Mouse (Mus musculus) brain, embryonic 18.5 days (tissue): Measurements from ENCODE around the gene Tulp1.
A peak's percentile ranks its signal among the peaks of the same experiment; 100 is the strongest.
"Not testable (repeated sequence)": the region's sequence is repeated elsewhere in the genome, so short reads cannot be mapped to it uniquely, and the experiment has no call there.

ENCODE experiments used
- DNase-seq: peaks from one replicate; pipeline ENCODE4 v3.0.0-alpha.2; 2012; ENCODE audit warnings: low read depth, low spot score

Gene Tulp1

DNA sequence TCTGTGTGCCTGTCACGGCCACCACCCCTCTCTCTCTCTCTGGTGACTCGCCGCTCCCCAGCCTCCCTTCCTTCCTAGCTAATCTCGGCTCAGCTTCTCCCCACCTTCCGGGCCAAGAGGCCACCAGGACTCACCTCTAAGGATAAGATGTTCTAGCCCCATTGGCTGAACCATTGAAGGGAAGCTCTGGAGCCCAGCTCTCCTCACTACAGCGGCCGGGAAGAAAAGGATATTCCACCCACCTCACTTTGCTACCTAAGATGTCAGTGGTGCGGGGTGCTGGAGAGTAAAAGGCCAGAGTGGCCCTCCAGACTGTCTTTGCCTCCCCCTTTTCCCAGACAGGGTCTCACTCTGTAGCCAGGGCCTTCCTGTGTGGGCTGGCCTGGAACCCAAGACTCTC lies at the start of gene Tulp1:
Gene Tulp1 (minus strand): TSS at position 101 of the 400 bp plus-strand sequence.
- DNase-seq: no peak

DNA sequence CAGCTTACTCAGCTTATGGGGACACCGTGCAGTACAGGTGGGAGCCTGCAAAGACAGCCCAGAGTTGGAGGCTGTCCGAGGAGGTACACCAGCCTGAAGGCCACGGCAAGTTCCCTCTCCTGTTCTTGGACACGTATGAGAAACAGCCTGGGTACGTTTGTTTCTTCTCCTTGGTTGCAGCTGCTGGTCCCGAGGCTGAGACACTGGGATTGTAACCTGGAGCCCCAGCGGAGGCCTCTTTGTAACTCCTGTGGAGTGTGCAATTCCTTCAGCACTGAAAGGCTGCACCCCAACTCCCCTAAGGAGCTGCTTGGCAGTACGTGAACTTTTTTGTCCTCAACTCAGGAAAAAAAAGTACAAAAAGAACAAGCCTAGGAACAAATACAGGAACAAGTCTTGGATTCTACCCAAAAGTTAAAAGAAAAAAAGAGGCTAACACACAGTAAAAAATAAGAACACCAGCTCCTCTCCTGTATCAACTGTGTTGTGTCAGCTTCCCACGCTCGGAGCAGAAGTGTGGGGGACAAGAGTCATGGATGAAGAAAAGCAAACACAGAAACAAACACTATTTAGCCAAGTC lies 46.4 kb upstream of the Tulp1 start:
- DNase-seq: no peak

DNA sequence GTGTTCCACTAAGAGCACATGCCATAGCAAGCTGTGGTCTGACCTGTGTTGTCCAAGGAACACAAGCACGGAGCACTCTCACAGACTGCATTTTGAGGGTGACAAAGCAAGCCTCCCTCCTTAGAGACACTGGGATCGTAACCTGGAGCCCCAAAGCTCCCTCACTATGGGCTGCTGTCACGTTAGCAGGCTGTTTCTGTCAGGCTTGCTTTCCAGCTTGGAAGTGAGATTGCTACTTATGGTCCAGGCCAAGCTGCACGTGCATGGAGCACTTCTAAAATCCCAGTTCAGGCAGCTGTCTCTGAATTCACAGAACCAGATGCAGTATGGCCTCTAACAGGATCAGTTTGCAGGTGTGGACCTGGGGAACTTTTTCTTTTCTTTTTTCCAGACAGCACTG lies 45.7 kb upstream of the Tulp1 start:
- no peak for DNase-seq

DNA sequence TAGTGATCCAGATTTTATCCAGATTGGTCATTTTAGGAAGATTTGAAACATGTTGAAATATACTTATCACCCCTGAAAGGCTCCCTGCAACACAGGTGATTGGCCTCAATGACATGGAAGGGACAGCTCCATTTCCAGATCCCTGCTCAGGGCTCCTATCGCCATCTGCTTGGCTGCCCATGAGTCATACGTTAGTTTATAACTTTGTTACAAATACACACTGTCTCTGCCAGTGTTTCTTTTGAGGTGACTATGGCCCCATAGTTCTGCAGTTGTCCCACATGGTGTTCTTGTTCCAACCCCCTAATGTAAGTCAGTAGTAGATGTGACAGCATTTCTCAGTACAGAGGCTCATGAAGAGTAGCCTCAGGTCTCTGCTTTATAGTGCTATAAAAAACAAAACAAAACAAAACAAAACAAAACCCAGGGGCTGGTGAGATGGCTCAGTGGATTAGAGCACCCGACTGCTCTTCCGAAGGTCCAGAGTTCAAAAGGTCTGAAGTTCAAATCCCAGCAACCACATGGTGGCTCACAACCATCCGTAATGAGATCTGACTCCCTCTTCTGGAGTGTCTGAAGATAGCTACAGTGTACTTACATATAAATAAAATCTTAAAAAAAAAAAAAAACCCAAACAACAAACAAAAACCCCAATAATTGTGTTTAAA lies 43.4 kb upstream of the Tulp1 start:
- no peak for DNase-seq

DNA sequence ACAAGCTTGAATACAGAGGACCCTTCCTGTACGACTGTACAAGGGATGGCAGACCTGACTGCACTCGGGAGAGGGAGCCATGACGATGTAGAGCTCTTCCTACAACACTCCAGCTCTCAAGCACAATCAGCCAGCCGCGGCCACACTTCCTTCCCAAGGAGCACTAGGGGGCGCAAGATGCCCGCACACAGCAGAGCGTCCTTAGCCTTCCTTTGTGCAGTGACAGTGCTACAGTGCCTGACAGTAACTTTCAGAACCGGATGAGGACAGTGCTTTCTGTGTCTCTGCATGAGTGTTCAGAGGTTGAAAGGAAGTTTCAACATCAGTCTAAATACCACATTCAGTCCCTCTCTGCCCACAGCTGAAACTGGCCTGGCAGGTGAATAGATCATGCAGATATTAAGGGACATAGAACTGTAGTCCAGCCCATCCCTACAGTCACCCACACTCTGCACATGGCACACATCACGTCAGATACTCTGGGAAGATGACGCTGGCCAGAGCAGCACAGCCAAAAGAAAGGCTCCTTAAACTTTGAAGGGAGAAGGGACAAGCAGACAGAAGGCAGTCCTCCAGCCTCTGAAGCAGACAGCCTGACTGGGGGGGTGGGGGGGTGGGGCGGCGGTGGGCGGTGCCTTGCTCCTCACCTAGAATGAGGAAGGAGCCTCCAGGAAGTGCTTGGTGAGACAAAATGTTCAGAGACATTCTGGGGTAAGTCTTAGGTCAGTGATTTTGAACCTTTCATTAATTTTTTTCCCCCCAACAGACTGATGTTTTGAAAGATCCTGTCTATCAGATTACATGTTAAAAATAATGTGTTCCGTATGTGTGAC lies 42.6 kb upstream of the Tulp1 start:
- DNase-seq: peak; percentile 46

DNA sequence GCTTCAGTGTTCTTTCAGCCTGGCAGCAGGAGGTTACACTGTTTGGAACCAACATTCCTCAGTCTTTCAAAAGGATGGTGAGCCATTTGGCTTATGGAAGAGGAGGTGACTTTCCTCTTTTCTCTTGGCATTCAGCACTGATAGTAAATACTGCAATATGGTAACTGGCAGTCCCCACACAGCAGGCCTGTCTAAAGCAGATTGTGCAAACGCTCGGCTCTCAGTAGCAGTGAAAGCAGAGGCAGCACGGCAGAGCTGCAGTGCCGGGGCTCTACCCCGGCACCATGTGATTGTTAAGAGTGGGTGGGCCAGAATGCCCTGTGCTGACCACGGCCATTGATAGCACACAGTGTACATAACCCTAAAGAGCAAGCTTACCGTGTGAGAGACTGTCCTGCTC lies 41.4 kb upstream of the Tulp1 start:
- no peak for DNase-seq

DNA sequence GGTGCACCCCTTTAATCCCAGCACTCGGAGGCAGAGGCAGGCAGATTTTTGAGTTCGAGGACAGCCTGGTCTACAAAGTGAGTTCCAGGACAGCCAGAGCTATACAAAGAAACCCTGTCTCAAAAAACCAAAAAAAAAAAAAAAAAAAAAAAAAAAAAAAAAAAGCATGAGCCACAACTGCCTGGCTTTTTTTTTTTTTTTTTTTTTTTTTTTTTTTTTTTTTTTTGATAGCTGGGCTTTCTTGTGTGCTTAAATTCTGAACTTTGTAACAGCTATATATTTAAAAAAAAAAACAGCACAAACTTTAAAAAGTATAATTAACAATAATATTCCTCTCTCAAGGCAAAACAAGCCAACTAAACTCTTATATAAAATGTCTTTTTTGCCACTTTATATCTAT lies 39.7 kb upstream of the Tulp1 start:
- not testable (repeated sequence) for DNase-seq

DNA sequence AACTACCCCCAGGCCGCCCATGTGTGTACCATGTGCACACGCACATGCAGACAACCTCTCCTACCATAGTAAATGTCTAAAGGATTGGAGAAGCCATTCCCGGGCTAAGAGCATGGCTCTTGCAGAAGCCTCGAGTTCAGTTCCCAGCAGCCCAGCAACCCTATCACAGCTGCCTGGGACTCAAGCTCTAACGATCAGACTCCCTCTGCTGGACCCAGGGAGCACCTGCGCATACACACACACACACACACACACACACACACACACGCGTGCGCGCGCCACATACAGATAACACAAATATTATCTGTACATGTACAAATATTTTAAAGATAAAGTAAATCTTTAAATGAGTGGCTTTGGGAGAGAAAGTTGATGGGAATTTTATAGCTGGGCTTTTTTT lies 39.3 kb upstream of the Tulp1 start:
- DNase-seq: no peak

DNA sequence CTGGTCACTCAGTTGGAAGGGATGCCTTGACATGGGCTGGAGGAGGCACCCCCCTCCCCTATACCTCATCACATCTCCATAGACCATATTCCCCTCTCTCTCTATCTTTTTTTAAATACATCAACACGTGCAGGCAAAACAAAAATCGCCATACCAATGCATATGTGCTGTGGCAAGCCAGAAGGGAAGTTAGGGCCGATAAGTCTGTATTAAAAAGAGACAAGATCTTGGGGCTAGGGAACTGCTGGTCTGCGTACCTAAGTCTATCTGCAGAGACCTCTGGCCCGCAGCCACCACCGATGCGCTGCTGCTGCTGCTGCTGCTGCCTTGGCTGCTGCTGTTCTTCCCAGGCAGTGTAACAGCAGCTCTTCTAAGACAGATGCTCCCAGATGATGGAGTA lies 30.0 kb upstream of the Tulp1 start:
- DNase-seq: no peak

DNA sequence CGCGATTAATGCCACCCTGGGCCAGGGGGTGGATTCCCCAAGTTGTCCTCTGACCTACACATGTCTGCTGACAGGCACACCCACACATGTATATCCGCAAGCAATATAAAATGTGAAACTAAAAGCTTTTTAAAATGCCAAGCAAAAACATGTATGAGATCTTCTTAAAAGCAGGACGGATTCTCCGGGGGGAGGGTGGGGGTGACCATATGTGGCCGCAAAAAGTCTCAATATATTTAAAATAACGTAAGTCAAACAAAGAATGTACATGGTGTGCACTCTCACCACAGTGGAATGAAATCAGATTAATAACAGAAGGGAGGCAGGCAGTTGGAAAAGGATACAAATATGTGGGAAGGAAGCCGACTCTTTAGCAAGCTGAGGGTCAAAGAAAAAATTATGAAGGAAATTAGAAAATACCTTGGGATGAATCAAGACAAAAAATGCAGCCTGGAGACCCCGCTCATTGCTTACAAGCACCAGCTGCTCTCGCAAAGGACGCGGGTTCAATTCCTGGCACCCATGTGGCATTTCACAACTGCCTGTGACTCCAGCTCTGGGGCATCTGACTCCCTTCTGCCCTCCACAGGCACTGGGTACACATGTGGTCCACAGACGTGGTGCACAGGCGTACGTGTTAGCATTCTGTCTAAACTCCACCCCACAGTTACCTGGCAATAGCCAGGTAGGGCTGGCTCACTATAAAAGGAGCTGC lies 29.2 kb upstream of the Tulp1 start:
- no peak for DNase-seq

DNA sequence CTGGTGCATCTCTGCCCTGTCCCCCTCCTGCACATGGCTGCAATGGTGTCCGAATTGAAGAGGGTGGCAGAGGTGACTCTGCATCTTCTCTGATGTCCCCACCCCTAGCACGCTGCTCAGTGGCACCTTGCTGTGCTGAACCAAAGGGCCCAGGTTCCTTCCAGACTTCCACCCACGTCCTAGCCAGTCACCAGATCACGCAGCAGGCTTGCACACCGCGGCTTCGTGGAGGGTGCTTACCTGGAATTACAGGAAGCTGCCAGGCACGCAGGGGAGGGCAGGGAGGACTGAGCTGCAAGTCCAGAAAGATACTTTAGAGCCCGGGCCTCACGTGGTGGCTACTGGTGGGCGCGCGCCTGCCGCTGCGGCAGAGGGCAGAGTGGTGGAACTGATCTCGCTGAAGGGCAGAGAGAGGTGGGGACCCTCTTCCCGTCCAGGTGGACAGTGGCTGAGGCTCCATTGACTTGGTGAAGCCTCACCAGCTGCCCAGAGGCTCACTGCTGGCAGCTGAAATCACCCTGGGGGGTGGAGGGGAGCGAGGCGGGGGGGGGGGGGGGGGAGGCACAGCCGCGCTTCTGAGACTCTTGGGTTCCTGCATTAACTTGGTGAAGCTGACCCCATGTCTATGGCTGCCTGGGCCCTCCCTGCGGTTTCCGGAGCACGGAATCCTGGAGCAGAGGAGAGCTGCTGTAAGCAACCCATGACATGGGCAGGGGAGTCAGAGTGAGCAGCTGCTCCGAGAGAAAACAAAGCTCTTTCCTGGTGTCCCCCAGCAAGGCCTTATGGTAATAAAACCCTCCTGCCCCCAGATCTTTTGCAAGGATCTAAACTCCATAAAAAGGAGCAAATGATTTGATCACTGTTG lies 26.8 kb upstream of the Tulp1 start:
- no peak for DNase-seq

DNA sequence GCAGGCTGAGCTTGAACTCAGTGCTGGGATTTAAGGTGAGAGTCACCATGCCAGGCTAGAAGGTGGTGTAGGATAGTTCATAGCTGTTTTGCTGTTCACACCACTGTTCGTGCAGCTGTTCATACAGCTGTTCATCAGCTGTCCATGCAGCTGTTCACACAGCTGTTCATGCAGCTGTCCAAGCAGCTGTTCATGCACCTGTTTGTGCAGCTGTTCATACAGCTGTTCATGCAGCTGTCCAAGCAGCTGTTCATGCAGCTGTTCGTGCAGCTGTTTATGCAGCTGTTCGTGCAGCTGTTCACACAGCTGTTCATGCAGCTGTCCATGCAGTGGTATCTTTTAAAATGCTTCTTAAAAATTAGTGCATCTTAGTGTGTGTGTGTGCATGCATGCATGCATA lies 23.5 kb upstream of the Tulp1 start:
- no peak for DNase-seq

DNA sequence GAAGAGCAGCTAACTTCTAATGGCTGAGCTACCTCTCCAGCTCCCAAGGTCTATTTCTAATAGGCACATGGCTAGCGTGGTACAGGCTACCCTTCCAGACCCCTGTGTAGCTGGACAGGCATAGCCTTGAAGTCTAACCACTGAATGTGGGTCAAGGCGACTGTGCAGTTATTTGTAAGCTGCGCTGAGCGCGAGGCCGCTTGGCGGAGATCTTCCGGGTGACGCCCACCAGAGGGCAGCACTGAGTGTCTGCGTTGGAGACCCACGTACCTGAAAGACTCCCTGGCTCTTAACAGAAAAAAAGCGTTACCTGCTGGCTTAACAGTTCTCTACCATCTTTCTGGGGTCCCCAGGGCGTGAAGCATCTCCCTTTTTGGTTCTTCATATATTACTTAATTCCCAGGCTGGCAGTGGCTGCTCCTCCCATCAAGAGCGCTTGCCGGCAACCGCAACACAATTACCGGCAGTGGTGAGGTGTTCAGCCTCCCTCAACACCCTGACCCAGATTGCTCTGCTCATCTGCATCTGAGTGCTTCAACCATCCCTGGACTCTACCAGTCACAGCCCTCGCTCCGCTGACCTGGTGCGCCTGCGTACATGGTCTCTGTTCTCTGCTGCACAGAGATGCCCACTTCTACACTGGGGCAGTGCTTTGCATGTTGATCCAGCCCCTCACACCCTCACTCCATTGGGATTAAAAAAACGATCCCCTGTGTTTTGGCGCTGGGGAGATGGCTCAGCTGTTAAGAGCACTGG lies 21.3 kb upstream of the Tulp1 start:
- peak; percentile 30 for DNase-seq

DNA sequence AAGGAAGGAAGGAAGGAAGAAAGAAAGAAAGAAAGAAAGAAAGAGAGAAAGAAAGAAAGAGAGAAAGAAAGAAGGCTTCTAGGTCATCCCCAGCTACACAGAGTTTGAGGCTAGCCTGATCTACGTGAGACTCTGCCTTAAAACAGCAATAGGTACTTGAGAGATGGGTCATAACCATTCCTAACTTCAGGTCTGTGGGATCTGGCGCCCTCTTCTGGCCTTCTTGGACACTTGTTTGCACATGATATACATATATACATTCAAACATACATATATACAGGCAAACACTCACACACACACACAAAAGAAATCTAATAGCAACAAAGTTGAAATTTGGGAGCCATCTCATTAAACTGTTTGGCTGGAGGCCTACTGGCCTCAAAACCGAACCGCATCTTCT lies 19.3 kb upstream of the Tulp1 start:
- DNase-seq: no peak

DNA sequence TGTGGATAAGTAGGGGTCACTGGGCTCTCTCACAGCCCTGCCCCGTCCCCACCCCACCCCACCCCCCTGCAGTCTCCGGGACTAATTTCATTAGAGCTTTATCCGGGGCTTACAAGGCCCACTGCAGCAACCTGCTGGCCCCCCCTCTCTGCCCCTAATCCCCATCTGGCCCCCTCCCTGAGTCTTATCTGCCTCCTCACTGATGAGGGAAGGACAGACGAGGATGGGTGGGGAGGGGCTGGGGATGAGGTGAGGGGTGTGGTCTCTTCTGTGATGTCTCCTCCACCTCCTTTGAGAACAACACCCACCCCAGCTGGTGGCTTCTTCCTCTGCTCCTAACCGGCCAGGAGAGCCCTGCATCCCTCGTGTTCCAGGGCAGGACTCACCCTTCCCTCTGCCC lies 15.2 kb upstream of the Tulp1 start:
- DNase-seq: no peak

DNA sequence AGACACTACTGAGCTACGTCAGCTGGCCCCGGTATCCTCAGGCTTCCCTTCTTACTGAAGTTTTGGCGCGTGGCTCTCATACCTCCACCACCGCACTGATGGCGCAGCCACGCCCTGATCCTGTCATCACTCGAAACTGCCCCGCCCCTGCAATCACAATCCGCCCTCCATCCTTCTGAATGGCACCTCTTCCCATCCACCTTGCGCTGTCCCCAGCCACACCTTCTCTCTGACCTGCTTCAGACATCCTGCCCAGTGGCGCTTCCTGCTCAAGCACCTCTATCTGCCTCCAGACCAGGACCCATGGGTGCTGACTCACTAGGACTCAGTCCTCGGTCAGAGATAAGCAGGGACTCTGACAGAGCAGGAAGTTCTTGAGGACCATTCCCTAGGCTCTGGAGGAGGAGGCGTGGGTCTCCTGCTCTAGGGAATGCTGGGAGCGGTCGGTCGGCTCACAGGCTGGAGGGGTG lies 10.6 kb upstream of the Tulp1 start:
- DNase-seq: no peak

DNA sequence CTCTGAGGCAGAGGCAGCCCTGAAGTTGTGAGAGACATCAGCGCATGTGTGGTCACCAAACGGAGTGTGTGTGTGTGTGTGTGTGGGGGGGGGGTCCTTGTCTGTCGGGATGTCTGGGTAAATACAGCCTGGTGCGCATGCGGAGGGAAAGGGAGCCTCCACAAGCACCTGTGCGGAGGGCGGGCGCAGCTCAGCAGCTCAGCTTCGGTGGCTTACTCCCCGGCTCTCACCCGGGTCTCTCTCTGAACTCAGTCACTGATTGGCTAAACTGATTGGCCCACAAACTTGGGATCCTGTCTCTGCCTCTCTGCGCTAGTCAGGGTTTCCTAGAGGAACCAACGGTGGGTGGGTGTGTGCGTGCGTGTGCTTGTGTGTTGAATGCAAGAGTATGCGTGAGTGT lies 9.5 kb upstream of the Tulp1 start:
- DNase-seq: no peak

DNA sequence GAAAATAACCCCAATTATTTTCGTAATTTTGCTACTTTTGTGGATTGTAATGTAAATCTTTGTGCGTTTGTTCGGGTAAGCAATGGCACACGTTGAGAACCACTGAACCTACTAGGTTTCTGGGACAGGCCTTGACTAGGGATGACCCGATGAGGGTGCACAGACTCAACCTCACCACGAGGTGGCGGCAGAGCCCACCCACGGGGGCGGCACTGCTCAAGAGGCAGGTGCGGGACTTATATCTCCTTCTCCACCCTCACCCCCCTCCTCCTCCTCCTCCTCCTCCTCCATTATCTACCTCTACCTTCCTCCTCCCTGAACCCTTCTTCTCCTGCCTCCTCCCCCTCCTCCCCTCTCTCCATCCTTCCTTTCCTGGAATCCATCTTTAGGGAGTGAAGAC lies 8.8 kb upstream of the Tulp1 start:
- DNase-seq: no peak

DNA sequence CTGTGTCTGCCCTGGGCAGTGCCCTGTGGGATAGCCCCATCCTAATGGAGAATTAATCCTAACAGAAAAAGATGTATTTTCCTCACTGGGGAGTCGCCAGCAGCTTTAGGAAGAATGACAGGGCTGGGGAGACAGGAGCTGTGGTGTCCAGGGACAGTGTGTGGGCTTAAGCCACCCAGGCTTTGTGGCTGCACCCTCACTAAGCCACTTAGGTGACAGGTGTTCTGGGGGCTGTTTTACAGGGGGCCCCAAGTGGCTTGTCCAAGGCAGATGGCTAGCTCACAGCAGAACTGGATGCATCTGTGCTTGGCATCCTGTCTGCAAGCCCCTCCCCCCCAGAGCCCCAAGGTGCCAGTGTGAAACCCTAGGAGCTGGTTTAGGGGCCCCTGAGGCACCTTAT lies 6.9 kb upstream of the Tulp1 start:
- no peak for DNase-seq

DNA sequence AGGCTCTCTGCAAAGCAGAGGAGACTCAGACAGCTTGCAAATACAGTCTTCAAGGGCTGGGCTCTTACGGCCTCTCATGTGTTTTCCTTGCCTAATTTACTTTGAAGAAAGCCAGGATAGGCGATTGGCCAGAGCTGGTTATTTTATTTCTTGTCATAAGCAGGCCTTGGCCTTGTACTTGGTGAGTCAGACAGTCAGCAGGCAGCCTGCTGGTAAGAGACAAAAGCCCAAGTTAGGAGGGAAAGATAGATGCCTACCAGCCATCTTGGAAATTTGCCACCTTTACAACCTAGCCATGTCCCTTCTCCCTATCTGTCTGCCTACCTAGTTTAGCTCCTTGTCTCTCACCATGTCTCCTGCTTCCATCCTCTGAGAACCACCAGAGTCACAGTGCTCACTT lies 6.3 kb upstream of the Tulp1 start:
- DNase-seq: no peak

DNA sequence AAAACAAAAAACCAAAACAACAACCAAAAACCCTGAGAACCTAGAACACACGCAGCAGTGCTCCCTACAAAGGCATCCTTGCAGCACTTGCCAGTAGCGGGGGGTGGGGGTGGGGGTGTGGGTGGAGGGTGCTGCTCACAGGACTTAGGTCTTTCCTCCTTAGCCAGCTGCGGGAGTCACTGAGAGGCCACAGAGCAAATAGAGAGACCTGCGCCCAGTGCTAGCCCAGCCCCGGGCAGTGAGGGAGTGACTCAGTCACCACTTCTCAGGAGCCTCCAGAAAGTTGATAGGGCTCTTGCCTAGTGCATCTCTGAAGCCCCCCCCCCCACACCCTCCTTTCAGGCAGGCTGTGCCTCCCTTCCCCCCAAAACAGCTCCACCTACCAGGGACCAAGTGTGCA lies 4.0 kb upstream of the Tulp1 start:
- no peak for DNase-seq
